Mouse (Mus musculus) heart, postnatal 0 days (tissue): ENCODE data around the gene Pard3b.

Experiments used
- CTCF ChIP-seq: IDR thresholded peaks from 2 replicates; pipeline ENCODE4 v1.5.1; 2016; ENCODE audit warnings: antibody characterized with exemption, control low read depth, low read depth
- EP300 ChIP-seq: IDR thresholded peaks from 2 replicates; pipeline ENCODE4 v1.6.1; 2016; ENCODE audit warnings: antibody characterized with exemption, low read depth

- TF ChIP-seq CTCF: no peak
- no peak for TF ChIP-seq EP300
Observed at GRCm38 (mm10) chr1:61751008-61751407, 112.4 kb downstream of the Pard3b start.
